Comparison of ENCODE assay signal across 8 mouse cellular contexts in the genomic region with DNA sequence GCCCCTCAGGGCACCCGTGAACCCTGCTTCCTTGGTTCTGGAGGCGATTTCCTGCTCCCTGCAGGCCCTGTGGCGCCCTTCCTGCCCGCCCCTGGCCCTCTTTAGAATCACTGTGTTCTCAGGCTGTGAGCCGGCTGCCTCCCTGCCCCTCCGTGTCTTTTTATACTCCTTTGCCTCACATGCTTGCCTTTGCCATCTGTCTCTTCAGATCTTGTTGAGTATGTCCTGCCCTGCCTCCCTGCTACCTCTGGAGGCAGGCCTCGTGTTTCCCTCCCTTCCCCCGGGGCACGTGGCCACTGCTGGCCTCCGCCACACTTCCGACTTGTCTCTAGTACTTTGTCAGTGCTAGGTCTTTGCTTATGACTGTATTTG. TPM values are rescaled to one million over a fixed set of nuclear protein-coding genes. Genes with fewer than 3 reads are reported as not detected.
A peak's percentile ranks its signal among the peaks of the same experiment; 100 is the strongest.
DNase-seq lines count a peak whose midpoint lies in the region; ATAC-seq lines count a peak whose summit lies in the region.

No protein-coding gene starts in this region.

- peaks cover 16% of the 10 kb centered on the region; the same call in 1 of the 2 replicates for H3K36me3 ChIP-seq in lung, embryonic 15.5 days
- H3K36me3 ChIP-seq in embryonic facial prominence, embryonic 14.5 days (ENCODE audit: control insufficient read depth, insufficient read depth, low read length): peaks cover 14% of the 10 kb centered on the region
- H3K36me3 ChIP-seq in hindbrain, embryonic 11.5 days (ENCODE audit: control insufficient read depth, insufficient read depth, low read length): no peaks in the 10 kb centered on the region
- H3K36me3 ChIP-seq in limb, embryonic 11.5 days (ENCODE audit: control insufficient read depth, insufficient read depth, low read length): no peaks in the 10 kb centered on the region; the same call in 1 of the 2 replicates

- 0 out of 2 replicates have a peak overlapping the region, but pooled peaks have one; percentile 24 for H3K9ac ChIP-seq in lung, embryonic 15.5 days
- peak overlapping the region; percentile 51 for H3K9ac ChIP-seq in embryonic facial prominence, embryonic 14.5 days (ENCODE audit: low read depth, low read length)
- H3K9ac ChIP-seq in hindbrain, embryonic 11.5 days (ENCODE audit: low read depth, low read length): no peak overlapping the region
- H3K9ac ChIP-seq in limb, embryonic 11.5 days (ENCODE audit: low read length): peak overlapping the region; percentile 23; the same call in 1 of the 2 replicates

- no peak for DNase-seq in lung, postnatal 25 days (ENCODE audit: low spot score)
- peak; percentile 60 for DNase-seq in embryonic facial prominence, embryonic 14.5 days (ENCODE audit: low spot score)
- peak; percentile 35 for DNase-seq in hindbrain, embryonic 11.5 days (ENCODE audit: low spot score)
- no peak for DNase-seq in limb, embryonic 11.5 days (ENCODE audit: low spot score)
- peak; percentile 74 to 85 for DNase-seq in right cerebral cortex, postnatal 36 days (ENCODE audit: low spot score in 2 of 2)
- DNase-seq in urinary bladder, postnatal 4 days (ENCODE audit: low spot score in 2 of 2): no peak

- no peaks in the 10 kb centered on the region for H3K27me3 ChIP-seq in lung, embryonic 15.5 days
- H3K27me3 ChIP-seq in embryonic facial prominence, embryonic 14.5 days (replicated peaks; ENCODE audit: control insufficient read depth, insufficient read depth, low read length): no peaks in the 10 kb centered on the region
- H3K27me3 ChIP-seq in hindbrain, embryonic 11.5 days (ENCODE audit: control insufficient read depth, insufficient read depth, low read length): no peaks in the 10 kb centered on the region
- no peaks in the 10 kb centered on the region for H3K27me3 ChIP-seq in limb, embryonic 11.5 days (ENCODE audit: control insufficient read depth, insufficient read depth, low read length)

- H3K9me3 ChIP-seq in lung, embryonic 15.5 days: no peaks in the 10 kb centered on the region
- H3K9me3 ChIP-seq in embryonic facial prominence, embryonic 14.5 days (ENCODE audit: control insufficient read depth, low read length): no peaks in the 10 kb centered on the region
- no peaks in the 10 kb centered on the region for H3K9me3 ChIP-seq in hindbrain, embryonic 11.5 days (ENCODE audit: control insufficient read depth, low read length)
- H3K9me3 ChIP-seq in limb, embryonic 11.5 days (ENCODE audit: control insufficient read depth, low read length): no peaks in the 10 kb centered on the region

- no peak overlapping the region for H3K4me2 ChIP-seq in lung, embryonic 15.5 days
- 0 out of 2 replicates have a peak overlapping the region, but pooled peaks have one; percentile 18 for H3K4me2 ChIP-seq in embryonic facial prominence, embryonic 14.5 days (ENCODE audit: low read depth, low read length)
- H3K4me2 ChIP-seq in hindbrain, embryonic 11.5 days (replicated peaks; ENCODE audit: low read depth, low read length): no peak overlapping the region
- no peak overlapping the region for H3K4me2 ChIP-seq in limb, embryonic 11.5 days (ENCODE audit: low read depth, severe bottlenecking)

- 0 out of 2 replicates have a peak overlapping the region, but pooled peaks have one; percentile 16 for H3K27ac ChIP-seq in lung, embryonic 15.5 days
- H3K27ac ChIP-seq in embryonic facial prominence, embryonic 14.5 days (replicated peaks; ENCODE audit: low read depth, low read length): peak overlapping the region; percentile 71
- peak overlapping the region; percentile 17; the same call in 1 of the 2 replicates for H3K27ac ChIP-seq in hindbrain, embryonic 11.5 days (ENCODE audit: low read depth, low read length)
- H3K27ac ChIP-seq in limb, embryonic 11.5 days (replicated peaks; ENCODE audit: low read depth, low read length): no peak overlapping the region

- WGBS in lung, embryonic 15.5 days: 32% methylated on average over 11 of the region's 11 CpGs
- 26% methylated on average over 11 of the region's 11 CpGs for WGBS in embryonic facial prominence, embryonic 14.5 days
- WGBS in hindbrain, embryonic 11.5 days: 40% methylated on average over 11 of the region's 11 CpGs
- 37% methylated on average over 11 of the region's 11 CpGs for WGBS in limb, embryonic 11.5 days

- peaks cover 77% of the 10 kb centered on the region for H3K4me1 ChIP-seq in lung, embryonic 15.5 days
- H3K4me1 ChIP-seq in embryonic facial prominence, embryonic 14.5 days (ENCODE audit: control insufficient read depth, insufficient read depth, low read length): peaks cover 77% of the 10 kb centered on the region
- H3K4me1 ChIP-seq in hindbrain, embryonic 11.5 days (replicated peaks; ENCODE audit: control insufficient read depth, insufficient read depth, low read length): peaks cover 12% of the 10 kb centered on the region
- peaks cover 40% of the 10 kb centered on the region for H3K4me1 ChIP-seq in limb, embryonic 11.5 days (ENCODE audit: control insufficient read depth, insufficient read depth, low read length)

- no peak for ATAC-seq in lung, embryonic 15.5 days (ENCODE audit: borderline replicate concordance, extremely low read depth, low FRiP score, low TSS enrichment)
- ATAC-seq in embryonic facial prominence, embryonic 14.5 days (ENCODE audit: low read depth): peak; percentile 53
- ATAC-seq in hindbrain, embryonic 11.5 days (ENCODE audit: low FRiP score): no peak
- ATAC-seq in limb, embryonic 11.5 days (ENCODE audit: insufficient number of reproducible peaks, low FRiP score, low TSS enrichment, low read depth): no peak
- ATAC-seq in megakaryocyte, adult 5-6 weeks (ENCODE audit: poor library complexity, severe bottlenecking): no peak

- H3K4me3 ChIP-seq in lung, embryonic 15.5 days: no peak overlapping the region
- H3K4me3 ChIP-seq in embryonic facial prominence, embryonic 14.5 days (ENCODE audit: low read depth, low read length): no peak overlapping the region
- no peak overlapping the region for H3K4me3 ChIP-seq in hindbrain, embryonic 11.5 days (ENCODE audit: low read depth, low read length)
- H3K4me3 ChIP-seq in limb, embryonic 11.5 days (ENCODE audit: low read depth, low read length): no peak overlapping the region

RNA-seq across cellular contexts. Expression of a gene that starts 6.2 kb away (rescaled TPM):
- polyA plus RNA-seq in lung, embryonic 15.5 days (2015; fragmentation: Nextera tagmentation; extraction: Ambion mirVana): 68.9 and 73.9 TPM in 2 replicates
- polyA plus RNA-seq in embryonic facial prominence, embryonic 14.5 days (2014; fragmentation: Nextera tagmentation; extraction: Ambion mirVana): 43.8 and 45.4 TPM in 2 replicates
- polyA plus RNA-seq in hindbrain, embryonic 11.5 days (2014; fragmentation: Nextera tagmentation; extraction: Ambion mirVana): 36.7 and 36.9 TPM in 2 replicates
- polyA plus RNA-seq in limb, embryonic 11.5 days (2014; fragmentation: Nextera tagmentation; extraction: Ambion mirVana): 28.1 and 29.7 TPM in 2 replicates
- total RNA-seq in megakaryocyte, adult 5-6 weeks (2015): 24.3 and 29.1 TPM in 2 replicates
- total RNA-seq in megakaryocyte, adult 5-6 weeks (2017): 32.3 and 41.7 TPM in 2 replicates

Comparison
In these comparisons a context has a peak if more than half of its experiments do, and no peak if none do; other contexts are left out.
1. DNase-seq: peak in embryonic facial prominence, embryonic 14.5 days (single experiment), hindbrain, embryonic 11.5 days (single experiment) and right cerebral cortex, postnatal 36 days (2 of 2); none in lung, postnatal 25 days (single experiment), limb, embryonic 11.5 days (single experiment) and urinary bladder, postnatal 4 days (0 of 2).